Mouse (Mus musculus) E14TG2a.4 (cell line): ENCODE data around the gene Ctf2.

ENCODE experiments used
- CTCF ChIP-seq: conservative IDR thresholded peaks from 2 replicates; pipeline ENCODE4 v1.5.1; 2014; ENCODE audit warnings: low read length
- NANOG ChIP-seq: IDR thresholded peaks from 2 replicates; pipeline ENCODE4 v1.6.1; 2014; ENCODE audit warnings: borderline replicate concordance, low read length, mixed read lengths
- POU5F1 ChIP-seq: IDR thresholded peaks from 2 replicates; pipeline ENCODE4 v1.6.1; 2014; ENCODE audit warnings: low read length, borderline replicate concordance

DNA sequence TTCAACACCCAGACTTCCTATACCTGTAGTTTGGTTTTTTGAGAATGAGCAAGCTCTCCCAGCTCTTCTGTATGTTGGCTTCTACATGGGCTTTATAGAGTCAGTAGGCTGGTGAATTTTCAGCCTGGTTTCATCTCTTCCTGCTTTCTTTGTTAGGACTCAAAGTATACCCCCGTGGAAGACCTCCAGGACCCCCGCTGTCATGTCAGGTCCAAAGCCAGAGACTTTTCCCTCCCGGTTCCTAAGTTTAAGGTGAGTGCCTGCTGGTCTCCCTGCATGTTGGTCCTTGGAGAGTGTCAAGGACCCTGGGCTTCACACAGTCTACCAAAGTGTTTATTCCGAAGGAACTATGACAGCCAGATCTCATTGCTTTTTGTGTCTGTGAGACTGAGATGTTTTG, 46.4 kb upstream of the Ctf2 start:
- no peak for TF ChIP-seq CTCF
- TF ChIP-seq NANOG, result no peak
- TF ChIP-seq POU5F1, result no peak
